Mouse (Mus musculus) skeletal muscle tissue, postnatal 0 days (tissue): ENCODE results near the gene Laptm4a. TPM values are rescaled to one million over a fixed set of nuclear protein-coding genes. Genes with fewer than 3 reads are reported as not detected.

Experiments
- polyA plus RNA-seq: library from polyadenylated mRNA; unstranded; fragments of >200 nt; fragmentation: Nextera tagmentation; extraction: Ambion mirVana; gene quantifications from 2 replicates; pipeline ENCODE4 v1.2.1, GENCODE M21; 2015

Gene Laptm4a
- 448 and 457 TPM in 2 replicates for polyA plus RNA-seq

DNA sequence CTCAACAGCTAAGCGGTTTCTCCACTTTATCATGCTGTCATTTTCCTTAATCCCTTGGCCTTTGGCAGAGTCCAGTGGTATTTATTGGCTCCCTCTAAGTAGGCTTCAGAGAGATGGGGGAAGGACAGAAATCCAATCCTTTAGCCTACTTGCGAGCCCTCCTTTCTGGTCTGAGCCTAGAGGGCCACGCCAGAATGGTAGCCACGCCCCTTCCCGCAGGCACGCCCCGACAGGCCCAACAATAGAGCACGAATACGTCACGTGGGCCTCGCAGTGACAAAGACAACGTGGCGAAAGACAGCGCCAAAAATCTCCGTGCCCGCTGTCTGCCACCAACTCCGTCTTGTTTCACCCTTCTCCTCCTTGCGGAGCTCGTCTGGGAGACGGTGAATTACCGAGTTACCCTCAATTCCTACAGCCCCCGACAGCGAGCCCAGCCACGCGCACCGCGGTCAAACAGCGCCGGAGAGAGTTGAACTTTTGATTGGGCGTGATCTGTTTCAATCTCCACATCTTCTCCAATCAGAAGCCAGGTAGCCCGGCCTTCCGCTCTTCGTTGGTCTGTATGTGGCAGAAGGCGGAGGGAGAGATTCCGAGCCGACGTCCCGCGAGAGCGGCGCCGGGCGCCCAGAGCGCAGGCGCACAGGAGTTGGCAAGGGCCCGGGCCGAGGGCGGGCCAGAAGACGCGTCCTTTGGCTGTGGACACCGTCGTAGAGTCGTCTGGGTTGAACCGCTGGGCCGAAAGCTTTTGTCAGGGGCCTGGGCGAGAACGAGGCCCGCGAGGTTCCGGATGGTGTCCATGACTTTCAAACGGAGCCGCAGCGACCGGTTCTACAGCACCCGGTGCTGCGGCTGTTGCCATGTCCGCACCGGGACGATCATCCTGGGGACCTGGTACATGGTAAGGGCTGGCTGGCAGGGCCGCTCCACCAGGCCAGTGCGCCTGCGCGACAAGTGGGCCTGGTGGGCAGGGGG is at the start of gene Laptm4a:
Gene Laptm4a (plus strand): TSS at position 271 of the 975 bp plus-strand sequence.

GRCm38 (mm10) chr12:8947714-8948464 is 26.4 kb downstream of the Laptm4a start, which contains the start of gene Matn3:
Matn3 (plus strand) TSS chr12:8947929.

DNA sequence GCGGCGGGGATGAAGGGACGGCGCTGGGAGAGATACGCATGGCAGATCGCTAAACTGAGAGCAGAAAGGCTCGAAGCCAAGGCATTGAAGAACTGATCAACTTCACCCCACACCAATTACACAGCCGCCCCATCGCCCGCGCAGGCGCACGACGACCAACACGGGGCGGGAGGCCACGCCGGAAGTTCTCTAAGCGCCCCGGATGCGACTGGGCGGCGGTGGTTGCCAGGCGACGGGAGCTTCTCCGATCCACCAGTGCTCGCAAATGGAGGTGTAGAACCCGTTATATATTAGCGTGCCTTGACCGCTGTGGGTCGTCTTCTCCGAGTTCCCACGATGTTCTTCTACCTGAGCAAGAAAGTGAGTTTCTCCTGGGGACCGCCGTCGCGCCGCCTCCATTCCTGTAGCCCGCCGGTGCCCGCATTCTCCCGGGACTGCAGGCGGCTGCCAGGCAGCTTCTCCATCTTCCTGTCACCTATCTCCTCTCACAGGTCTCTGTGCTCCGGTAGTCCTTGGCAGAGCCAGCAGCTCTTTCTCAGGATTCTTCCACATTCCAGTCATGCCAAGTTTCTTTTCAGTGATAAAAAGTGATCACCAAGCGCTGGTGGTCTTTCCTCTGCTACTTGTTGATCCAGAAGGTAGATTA is 52.5 kb downstream of the Laptm4a start, which contains the start of gene Wdr35:
Gene Wdr35 (plus strand): TSS at position 73 of the 646 bp plus-strand sequence.

Other genes starting within 250 kb of the Laptm4a start
- gene Pum2, start 247.5 kb upstream of the Laptm4a start, polyA plus RNA-seq: 14.8 and 17.0 TPM in 2 replicates
- gene Sdc1, start 150.3 kb upstream of the Laptm4a start, polyA plus RNA-seq: 19.1 and 29.4 TPM in 2 replicates
- gene Matn3, start 26.3 kb downstream of the Laptm4a start, polyA plus RNA-seq: 0.18 and 2.2 TPM in 2 replicates
- 4.4 and 4.8 TPM in 2 replicates for gene Wdr35, start 52.2 kb downstream of the Laptm4a start, polyA plus RNA-seq
- 12.4 and 14.2 TPM in 2 replicates for gene Ttc32, start 108.3 kb downstream of the Laptm4a start, polyA plus RNA-seq